ENCODE assay signal across 19 mouse cellular contexts in genomic region chr8:13665944-13666343, GRCm38 (mm10). TPM values are rescaled to one million over a fixed set of nuclear protein-coding genes. Genes with fewer than 3 reads are reported as not detected.
DNase-seq lines count a peak whose midpoint lies in the region; ATAC-seq and TF ChIP-seq lines count a peak whose summit lies in the region.
"Had no signal": no experiment of that assay in that cellular context is flagged by ENCODE, and none has a peak within 500 bp of the region (broad histone marks: within the 10 kb centered on the region; RNA-seq: fewer than 3 reads in every experiment).

No protein-coding gene starts in this region.

- H3K4me3 ChIP-seq in lung, embryonic 16.5 days (ENCODE audit: low read length) = no peak overlapping the region
- H3K4me3 ChIP-seq in heart, postnatal 0 days (ENCODE audit: low read depth, low read length) = no peak overlapping the region
- H3K4me3 ChIP-seq in olfactory bulb, adult 2 months (ENCODE audit: insufficient read depth, low read depth, low read length) = no peak overlapping the region
- H3K4me3 ChIP-seq in kidney, embryonic 14.5 days (ENCODE audit: low read length) = no peak overlapping the region
- H3K4me3 ChIP-seq: hindbrain, embryonic 12.5 days; limb, embryonic 13.5 days had no signal

- no peak overlapping the region for H3K9ac ChIP-seq in lung, embryonic 16.5 days (ENCODE audit: low read length)
- 0 out of 2 replicates have a peak overlapping the region, but pooled peaks have one; percentile 12 for H3K9ac ChIP-seq in heart, postnatal 0 days (replicated peaks; ENCODE audit: low read depth, low read length)
- H3K9ac ChIP-seq in kidney, embryonic 14.5 days (ENCODE audit: low read depth, low read length) = no peak overlapping the region
- H3K9ac ChIP-seq: hindbrain, embryonic 12.5 days; limb, embryonic 13.5 days had no signal

- TF ChIP-seq EP300 in heart, postnatal 0 days (IDR thresholded peaks at IDR 0.05; ENCODE audit: low read depth) = no peak

- no peak overlapping the region for H3K4me2 ChIP-seq in lung, embryonic 16.5 days (ENCODE audit: low read depth, low read length)
- H3K4me2 ChIP-seq in heart, postnatal 0 days (ENCODE audit: low read depth, low read length) = no peak overlapping the region
- H3K4me2 ChIP-seq in kidney, embryonic 14.5 days (replicated peaks; ENCODE audit: low read depth, low read length) = no peak overlapping the region
- H3K4me2 ChIP-seq: hindbrain, embryonic 12.5 days; limb, embryonic 13.5 days had no signal

- no peak for TF ChIP-seq POLR2A in olfactory bulb, adult 2 months (IDR thresholded peaks at IDR 0.05; ENCODE audit: insufficient read depth, low read depth, low read length)

- TF ChIP-seq CTCF in heart, postnatal 0 days (IDR thresholded peaks at IDR 0.05; ENCODE audit: low read depth) = no peak
- TF ChIP-seq CTCF in olfactory bulb, adult 2 months (IDR thresholded peaks at IDR 0.05; ENCODE audit: insufficient read depth, low read depth, low read length) = no peak

- H3K9me3 ChIP-seq in lung, embryonic 16.5 days (ENCODE audit: control insufficient read depth, low read length) = no peaks in the 10 kb centered on the region
- H3K9me3 ChIP-seq in heart, postnatal 0 days (replicated peaks; ENCODE audit: control insufficient read depth, low read length) = no peaks in the 10 kb centered on the region
- no peaks in the 10 kb centered on the region for H3K9me3 ChIP-seq in kidney, embryonic 14.5 days (ENCODE audit: control insufficient read depth, low read length)
- H3K9me3 ChIP-seq: hindbrain, embryonic 12.5 days; limb, embryonic 13.5 days had no signal

- peaks cover 39% of the 10 kb centered on the region for H3K4me1 ChIP-seq in lung, embryonic 16.5 days (replicated peaks; ENCODE audit: control insufficient read depth, insufficient read depth, low read length)
- peaks cover 69% of the 10 kb centered on the region for H3K4me1 ChIP-seq in heart, postnatal 0 days (ENCODE audit: control insufficient read depth, insufficient read depth)
- peaks cover 74% of the 10 kb centered on the region for H3K4me1 ChIP-seq in olfactory bulb, adult 2 months (ENCODE audit: control insufficient read depth, insufficient read depth, low read length)
- peaks cover 16% of the 10 kb centered on the region; the same call in 1 of the 2 replicates for H3K4me1 ChIP-seq in kidney, embryonic 14.5 days (ENCODE audit: control insufficient read depth, insufficient read depth, low read length)

- 36% methylated on average over 8 of the region's 8 CpGs for WGBS in lung, embryonic 16.5 days
- WGBS in heart, postnatal 0 days = 18% methylated on average over 8 of the region's 8 CpGs
- WGBS in olfactory bulb, adult 2 months = 57% methylated on average over 8 of the region's 8 CpGs
- 62% methylated on average over 8 of the region's 8 CpGs for WGBS in kidney, embryonic 14.5 days

- ATAC-seq in lung, embryonic 16.5 days (ENCODE audit: low read depth) = no peak
- ATAC-seq in heart, postnatal 0 days (ENCODE audit: insufficient read depth, low read depth) = peak; percentile 74
- no peak for ATAC-seq in kidney, embryonic 14.5 days (ENCODE audit: low FRiP score, low TSS enrichment)
- ATAC-seq: forebrain, embryonic 14.5 days; intestine, postnatal 0 days had no signal

- DNase-seq in gastrocnemius, adult 18-20 months (ENCODE audit: low spot score) = peak; percentile 51
- DNase-seq in gastrocnemius, postnatal 10 days = no peak
- DNase-seq in lung, postnatal 14 days = no peak
- peak; percentile 73 for DNase-seq in heart, postnatal 0 days (ENCODE audit: low spot score)
- DNase-seq in kidney, postnatal 4 days = no peak
- DNase-seq: B cell, adult 2 months; cerebellum, adult 2 months; gastrocnemius, postnatal 14 days; kidney, postnatal 36 days; thymus, adult 18-20 months had no signal

- H3K36me3 ChIP-seq in lung, embryonic 16.5 days (ENCODE audit: control insufficient read depth, insufficient read depth, low read length) = no peaks in the 10 kb centered on the region
- H3K36me3 ChIP-seq in heart, postnatal 0 days (replicated peaks; ENCODE audit: control insufficient read depth, insufficient read depth, low read length) = no peaks in the 10 kb centered on the region
- H3K36me3 ChIP-seq in kidney, embryonic 14.5 days (ENCODE audit: control insufficient read depth, insufficient read depth, low read length) = no peaks in the 10 kb centered on the region
- H3K36me3 ChIP-seq: hindbrain, embryonic 12.5 days; limb, embryonic 13.5 days had no signal

- no peaks in the 10 kb centered on the region for H3K27me3 ChIP-seq in lung, embryonic 16.5 days (ENCODE audit: control insufficient read depth, insufficient read depth, low read depth, low read length)
- no peaks in the 10 kb centered on the region for H3K27me3 ChIP-seq in heart, postnatal 0 days (ENCODE audit: control insufficient read depth, insufficient read depth, low read length)
- H3K27me3 ChIP-seq in kidney, embryonic 14.5 days (ENCODE audit: control insufficient read depth, insufficient read depth, low read length) = no peaks in the 10 kb centered on the region
- H3K27me3 ChIP-seq: hindbrain, embryonic 12.5 days; limb, embryonic 13.5 days had no signal

- H3K27ac ChIP-seq in lung, embryonic 16.5 days (ENCODE audit: low read length) = peak overlapping the region; percentile 30; the same call in 1 of the 2 replicates
- peak overlapping the region; percentile 88 for H3K27ac ChIP-seq in heart, postnatal 0 days (ENCODE audit: low read depth)
- H3K27ac ChIP-seq in olfactory bulb, adult 2 months (ENCODE audit: insufficient read depth, low read depth, low read length) = peak overlapping the region; percentile 3; the same call in 1 of the 2 replicates
- H3K27ac ChIP-seq in kidney, embryonic 14.5 days (ENCODE audit: low read depth, low read length) = no peak overlapping the region
- H3K27ac ChIP-seq: hindbrain, embryonic 12.5 days; limb, embryonic 13.5 days had no signal

RNA-seq across cellular contexts. Expression of gene Rasa3, which starts 11.5 kb away (rescaled TPM):
- 1 to 10 TPM; 6.8 to 7.3 TPM for total RNA-seq in gastrocnemius, adult 18-20 months (2021)
- total RNA-seq in gastrocnemius, postnatal 10 days (2021) = 10 to 100 TPM; 20.4 to 34.0 TPM
- 48.7 and 50.7 TPM in 2 replicates for polyA plus RNA-seq in lung, embryonic 16.5 days (2015; fragmentation: Nextera tagmentation; extraction: Ambion mirVana)
- 27.7 and 29.9 TPM in 2 replicates for total RNA-seq in heart, postnatal 0 days (2014; rRNA removed; ENCODE audit: low replicate concordance)
- polyA plus RNA-seq in heart, postnatal 0 days (2015; fragmentation: Nextera tagmentation; extraction: Ambion mirVana) = 11.8 and 13.2 TPM in 2 replicates
- polyA plus RNA-seq in olfactory bulb, adult 2 months (2012; ENCODE audit: insufficient read depth, insufficient read length, low replicate concordance, missing spikeins) = not detected in 2 replicates
- 8.0 and 20.2 TPM in 2 replicates for polyA plus RNA-seq in kidney, embryonic 14.5 days (2014; fragmentation: Nextera tagmentation; extraction: Ambion mirVana)

RNA-seq across cellular contexts. Expression of gene Cfap97d2, which starts 39.7 kb away (rescaled TPM):
- not detected for total RNA-seq in gastrocnemius, adult 18-20 months (2021)
- total RNA-seq in gastrocnemius, postnatal 10 days (2021) = not detected
- 0.29 and 1.0 TPM in 2 replicates for polyA plus RNA-seq in lung, embryonic 16.5 days (2015; fragmentation: Nextera tagmentation; extraction: Ambion mirVana)
- total RNA-seq in heart, postnatal 0 days (2014; rRNA removed; ENCODE audit: low replicate concordance) = not detected in 2 replicates
- polyA plus RNA-seq in heart, postnatal 0 days (2015; fragmentation: Nextera tagmentation; extraction: Ambion mirVana) = 0.10 TPM in 1 of 2 replicates, not detected in the other
- not detected in 2 replicates for polyA plus RNA-seq in olfactory bulb, adult 2 months (2012; ENCODE audit: insufficient read depth, insufficient read length, low replicate concordance, missing spikeins)
- polyA plus RNA-seq in kidney, embryonic 14.5 days (2014; fragmentation: Nextera tagmentation; extraction: Ambion mirVana) = 0.11 TPM in 1 of 2 replicates, not detected in the other
- total RNA-seq: gastrocnemius, postnatal 14 days; monocyte, adult 5-6 weeks; neutrophil, adult 5-6 weeks had no signal
- polyA plus RNA-seq: intestine, postnatal 0 days; limb, embryonic 13.5 days had no signal

Comparison
In these comparisons a context has a peak if more than half of its experiments do, and no peak if none do; other contexts are left out.
1. DNase-seq: peak in gastrocnemius, adult 18-20 months (single experiment) and heart, postnatal 0 days (single experiment); none in gastrocnemius, postnatal 10 days (single experiment), lung, postnatal 14 days (single experiment) and kidney, postnatal 4 days (0 of 2).